Mouse (Mus musculus): ENCODE measurements around the gene Zmym2. TPM values are rescaled to one million over a fixed set of nuclear protein-coding genes. Genes with fewer than 3 reads are reported as not detected.

Zmym2 gene
- polyA plus RNA-seq, 1 experiment, result 6.4 TPM

DNA sequence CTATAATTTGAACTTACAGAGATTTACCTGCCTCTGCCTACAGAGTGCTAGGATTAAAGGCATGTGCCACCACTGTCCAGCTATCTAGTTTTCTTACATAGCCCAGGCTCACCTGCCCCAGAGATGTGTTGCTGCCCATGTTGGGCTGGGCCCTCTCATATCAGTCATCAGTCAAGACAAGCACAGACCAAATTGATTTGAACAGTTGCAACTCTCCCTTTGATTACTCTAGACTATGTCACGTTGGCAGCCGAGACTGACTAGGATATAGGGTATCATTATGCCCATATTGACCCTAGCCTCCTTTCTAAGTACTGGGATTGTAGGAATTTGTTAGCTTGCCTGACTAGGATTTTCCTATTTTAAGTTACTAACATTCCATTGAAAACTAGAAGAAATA, 8.0 kb downstream of the Zmym2 start:
- no peak overlapping the region for H3ac ChIP-seq (ENCODE audit: control insufficient read depth, insufficient read length, low read depth)
- TF ChIP-seq MAX (IDR thresholded peaks at IDR 0.05) (no peak), MYOD1 (IDR thresholded peaks at IDR 0.05; ENCODE audit: control insufficient read depth, insufficient read length, low read depth) (no peak), CTCF (IDR thresholded peaks at IDR 0.05; ENCODE audit: control insufficient read depth, insufficient read depth, insufficient read length) (no peak), FOSL1 (IDR thresholded peaks at IDR 0.05; ENCODE audit: insufficient read depth, low read length, poor library complexity, severe bottlenecking) (no peak), CEBPB (IDR thresholded peaks at IDR 0.05; ENCODE audit: low read depth) (no peak), MYOG (IDR thresholded peaks at IDR 0.05; ENCODE audit: control insufficient read depth, extremely low read depth, insufficient read length) (no peak), USF1 (IDR thresholded peaks at IDR 0.05; ENCODE audit: low read depth) (no peak)
- H3K79me2 ChIP-seq (ENCODE audit: control insufficient read depth, insufficient read depth), result peaks cover 100% of the 10 kb centered on the region
- peaks cover 95% of the 10 kb centered on the region for H3K79me3 ChIP-seq (ENCODE audit: low read depth)
- H3K36me3 ChIP-seq (ENCODE audit: control insufficient read depth, insufficient read depth), result peaks cover 65% of the 10 kb centered on the region
- no peaks in the 10 kb centered on the region for H3K27me3 ChIP-seq (ENCODE audit: control insufficient read depth, insufficient read depth, insufficient read length)
- no peak overlapping the region for H3K4me3 ChIP-seq (ENCODE audit: insufficient read depth, poor library complexity, severe bottlenecking)

GRCm38 (mm10) chr14:56896521-56896920, 10.1 kb downstream of the Zmym2 start:
- TF ChIP-seq CTCF (IDR thresholded peaks at IDR 0.05; ENCODE audit: control insufficient read depth, insufficient read depth, insufficient read length) (no peak), MYOG (IDR thresholded peaks at IDR 0.05; ENCODE audit: control insufficient read depth, extremely low read depth, insufficient read length) (no peak), MYOD1 (IDR thresholded peaks at IDR 0.05; ENCODE audit: control insufficient read depth, insufficient read length, low read depth) (no peak), MAX (IDR thresholded peaks at IDR 0.05) (no peak), USF1 (IDR thresholded peaks at IDR 0.05; ENCODE audit: low read depth) (no peak), FOSL1 (IDR thresholded peaks at IDR 0.05; ENCODE audit: insufficient read depth, low read length, poor library complexity, severe bottlenecking) (no peak), CEBPB (IDR thresholded peaks at IDR 0.05; ENCODE audit: low read depth) (no peak)
- H3K79me3 ChIP-seq (ENCODE audit: low read depth), result peaks cover 90% of the 10 kb centered on the region
- H3K4me3 ChIP-seq (ENCODE audit: insufficient read depth, poor library complexity, severe bottlenecking), result no peak overlapping the region
- H3ac ChIP-seq (ENCODE audit: control insufficient read depth, insufficient read length, low read depth), result no peak overlapping the region
- no peaks in the 10 kb centered on the region for H3K27me3 ChIP-seq (ENCODE audit: control insufficient read depth, insufficient read depth, insufficient read length)
- peaks cover 54% of the 10 kb centered on the region for H3K36me3 ChIP-seq (ENCODE audit: control insufficient read depth, insufficient read depth)
- H3K79me2 ChIP-seq (ENCODE audit: control insufficient read depth, insufficient read depth), result peaks cover 100% of the 10 kb centered on the region

- Histone ChIP-seq H3K4me3 (ENCODE audit: insufficient read depth, poor library complexity, severe bottlenecking) (no peak overlapping the region), H3K27me3 (ENCODE audit: control insufficient read depth, insufficient read depth, insufficient read length) (no peaks in the 10 kb centered on the region), H3K79me2 (ENCODE audit: control insufficient read depth, insufficient read depth) (peaks cover 100% of the 10 kb centered on the region), H3K79me3 (ENCODE audit: low read depth) (peaks cover 90% of the 10 kb centered on the region), H3K36me3 (ENCODE audit: control insufficient read depth, insufficient read depth) (peaks cover 54% of the 10 kb centered on the region), H3ac (ENCODE audit: control insufficient read depth, insufficient read length, low read depth) (no peak overlapping the region)
- no peak for TF ChIP-seq CTCF (IDR thresholded peaks at IDR 0.05; ENCODE audit: control insufficient read depth, insufficient read depth, insufficient read length)
- no peak for TF ChIP-seq MYOG (IDR thresholded peaks at IDR 0.05; ENCODE audit: control insufficient read depth, extremely low read depth, insufficient read length)
- TF ChIP-seq MAX (IDR thresholded peaks at IDR 0.05), result no peak
- no peak for TF ChIP-seq MYOD1 (IDR thresholded peaks at IDR 0.05; ENCODE audit: control insufficient read depth, insufficient read length, low read depth)
- no peak for TF ChIP-seq USF1 (IDR thresholded peaks at IDR 0.05; ENCODE audit: low read depth)
- no peak for TF ChIP-seq CEBPB (IDR thresholded peaks at IDR 0.05; ENCODE audit: low read depth)
- TF ChIP-seq FOSL1 (IDR thresholded peaks at IDR 0.05; ENCODE audit: insufficient read depth, low read length, poor library complexity, severe bottlenecking), result no peak
Measured at GRCm38 (mm10) chr14:56897475-56897874, 11.0 kb downstream of the Zmym2 start.

DNA sequence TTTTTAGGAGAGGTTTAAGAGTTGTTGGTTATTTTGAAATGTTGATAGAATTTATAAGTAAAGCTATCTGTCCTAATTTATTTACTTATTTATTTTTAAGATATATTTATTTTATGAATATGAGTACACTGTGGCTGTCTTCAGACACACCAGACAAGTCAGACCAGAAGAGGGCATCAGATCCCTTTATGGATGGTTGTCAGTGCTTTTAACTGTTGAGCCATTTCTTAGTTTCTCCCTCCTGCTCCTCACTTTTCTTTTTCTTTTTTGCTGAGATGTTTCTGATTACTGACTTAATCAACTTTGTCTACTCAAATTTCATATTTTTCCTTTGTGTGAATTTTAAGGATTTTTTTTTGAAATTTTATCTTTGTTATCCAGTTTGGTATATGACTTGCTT, 13.2 kb downstream of the Zmym2 start:
- peaks cover 87% of the 10 kb centered on the region for H3K79me3 ChIP-seq (ENCODE audit: low read depth)
- H3K36me3 ChIP-seq (ENCODE audit: control insufficient read depth, insufficient read depth), result peaks cover 62% of the 10 kb centered on the region
- TF ChIP-seq FOSL1 (IDR thresholded peaks at IDR 0.05; ENCODE audit: insufficient read depth, low read length, poor library complexity, severe bottlenecking) (no peak), USF1 (IDR thresholded peaks at IDR 0.05; ENCODE audit: low read depth) (no peak), MYOG (IDR thresholded peaks at IDR 0.05; ENCODE audit: control insufficient read depth, extremely low read depth, insufficient read length) (no peak), CTCF (IDR thresholded peaks at IDR 0.05; ENCODE audit: control insufficient read depth, insufficient read depth, insufficient read length) (no peak), CEBPB (IDR thresholded peaks at IDR 0.05; ENCODE audit: low read depth) (no peak), MYOD1 (IDR thresholded peaks at IDR 0.05; ENCODE audit: control insufficient read depth, insufficient read length, low read depth) (no peak), MAX (IDR thresholded peaks at IDR 0.05) (no peak)

GRCm38 (mm10) chr14:56903039-56903438, 16.6 kb downstream of the Zmym2 start:
- Histone ChIP-seq H3K79me3 (ENCODE audit: low read depth) (peaks cover 87% of the 10 kb centered on the region), H3ac (ENCODE audit: control insufficient read depth, insufficient read length, low read depth) (no peak overlapping the region), H3K27me3 (ENCODE audit: control insufficient read depth, insufficient read depth, insufficient read length) (no peaks in the 10 kb centered on the region), H3K36me3 (ENCODE audit: control insufficient read depth, insufficient read depth) (peaks cover 59% of the 10 kb centered on the region), H3K4me3 (ENCODE audit: insufficient read depth, poor library complexity, severe bottlenecking) (no peak overlapping the region), H3K79me2 (ENCODE audit: control insufficient read depth, insufficient read depth) (peaks cover 99% of the 10 kb centered on the region)
- TF ChIP-seq CTCF (IDR thresholded peaks at IDR 0.05; ENCODE audit: control insufficient read depth, insufficient read depth, insufficient read length) (no peak), CEBPB (IDR thresholded peaks at IDR 0.05; ENCODE audit: low read depth) (no peak), USF1 (IDR thresholded peaks at IDR 0.05; ENCODE audit: low read depth) (no peak), MAX (IDR thresholded peaks at IDR 0.05) (no peak), MYOG (IDR thresholded peaks at IDR 0.05; ENCODE audit: control insufficient read depth, extremely low read depth, insufficient read length) (no peak), MYOD1 (IDR thresholded peaks at IDR 0.05; ENCODE audit: control insufficient read depth, insufficient read length, low read depth) (no peak), FOSL1 (IDR thresholded peaks at IDR 0.05; ENCODE audit: insufficient read depth, low read length, poor library complexity, severe bottlenecking) (no peak)

More for the DNA sequence above, 13.2 kb downstream of the Zmym2 start:
- Histone ChIP-seq H3K27me3 (ENCODE audit: control insufficient read depth, insufficient read depth, insufficient read length) (no peaks in the 10 kb centered on the region), H3K4me3 (ENCODE audit: insufficient read depth, poor library complexity, severe bottlenecking) (no peak overlapping the region), H3ac (ENCODE audit: control insufficient read depth, insufficient read length, low read depth) (no peak overlapping the region), H3K79me2 (ENCODE audit: control insufficient read depth, insufficient read depth) (peaks cover 99% of the 10 kb centered on the region)
